Mouse (Mus musculus) G1E (cell line): ENCODE measurements around the gene Ugp2. TPM values are rescaled to one million over a fixed set of nuclear protein-coding genes. Genes with fewer than 3 reads are reported as not detected.

ENCODE experiments used
- ATAC-seq: 2 replicates; pipeline ENCODE4 v1.8.0; 2016; ENCODE audit warnings: mild to moderate bottlenecking; ENCODE audit not compliant: insufficient number of reproducible peaks, poor library complexity, low FRiP score, severe bottlenecking; ENCODE audit errors: extremely low read depth
- DNase-seq: peaks from one replicate; pipeline ENCODE4 v3.0.0; 2012; ENCODE audit warnings: low spot score
- H3K27me3 ChIP-seq: 2 replicates; pipeline ENCODE4 v1.6.1; 2012; ENCODE audit warnings: mild to moderate bottlenecking, low read length, inconsistent platforms; ENCODE audit not compliant: insufficient read depth
- H3K36me3 ChIP-seq: replicated peaks from 2 replicates; pipeline ENCODE3; 2012; ENCODE audit warnings: mild to moderate bottlenecking, inconsistent platforms
- H3K4me1 ChIP-seq: 2 replicates; pipeline ENCODE4 v1.6.1; 2012; ENCODE audit warnings: low read depth, low read length, inconsistent platforms, mixed read lengths; ENCODE audit not compliant: insufficient read depth
- H3K4me3 ChIP-seq: 2 replicates; pipeline ENCODE4 v1.5.1; 2012; ENCODE audit warnings: low read depth, mild to moderate bottlenecking, inconsistent platforms, low read length, moderate library complexity, mixed read lengths
- H3K9me3 ChIP-seq: replicated peaks from 2 replicates; pipeline ENCODE4 v1.6.1; 2012; ENCODE audit warnings: inconsistent platforms
- CTCF ChIP-seq: IDR thresholded peaks from 2 replicates; pipeline ENCODE4 v1.5.1; 2012; ENCODE audit warnings: low read depth, low read length, inconsistent platforms, mixed read lengths
- GATA1 ChIP-seq: IDR thresholded peaks from 2 replicates; pipeline ENCODE4 v1.6.1; 2012; ENCODE audit warnings: borderline replicate concordance, low read length, inconsistent platforms, mixed read lengths
- GATA2 ChIP-seq: IDR thresholded peaks from 2 replicates; pipeline ENCODE4 v1.6.1; 2012; ENCODE audit warnings: low read depth, low read length, inconsistent platforms, borderline replicate concordance
- POLR2AphosphoS5 ChIP-seq: IDR thresholded peaks from 2 replicates; pipeline ENCODE4 v1.6.1; 2012; ENCODE audit warnings: low read depth, low read length, inconsistent platforms; ENCODE audit not compliant: insufficient replicate concordance
- TAL1 ChIP-seq: conservative IDR thresholded peaks from 2 replicates; pipeline ENCODE4 v1.6.1; 2012; ENCODE audit warnings: low read depth, low read length, inconsistent platforms, mixed read lengths
- polyA plus RNA-seq: library from polyadenylated mRNA; stranded (reverse); fragments of >175 nt; gene quantifications from 2 replicates; pipeline ENCODE4 v1.2.3, GENCODE M21; 2012
- total RNA-seq, 2 experiments: library from RNA; stranded (forward) in 1 of 2; stranded (reverse) in 1 of 2; fragments of 200-1000 nt in 1 of 2; fragments of >200 nt in 1 of 2; fragmentation: Nextera tagmentation in 1 of 2; gene quantifications; 2 replicates each; pipeline ENCODE4 v1.2.3; 2014 to 2017

The Ugp2 gene
- total RNA-seq (2014; fragmentation: Nextera tagmentation) (13.1 and 17.7 TPM in 2 replicates), total RNA-seq (2017) (35.7 and 38.4 TPM in 2 replicates), polyA plus RNA-seq (2.4 and 2.5 TPM in 2 replicates)

DNA sequence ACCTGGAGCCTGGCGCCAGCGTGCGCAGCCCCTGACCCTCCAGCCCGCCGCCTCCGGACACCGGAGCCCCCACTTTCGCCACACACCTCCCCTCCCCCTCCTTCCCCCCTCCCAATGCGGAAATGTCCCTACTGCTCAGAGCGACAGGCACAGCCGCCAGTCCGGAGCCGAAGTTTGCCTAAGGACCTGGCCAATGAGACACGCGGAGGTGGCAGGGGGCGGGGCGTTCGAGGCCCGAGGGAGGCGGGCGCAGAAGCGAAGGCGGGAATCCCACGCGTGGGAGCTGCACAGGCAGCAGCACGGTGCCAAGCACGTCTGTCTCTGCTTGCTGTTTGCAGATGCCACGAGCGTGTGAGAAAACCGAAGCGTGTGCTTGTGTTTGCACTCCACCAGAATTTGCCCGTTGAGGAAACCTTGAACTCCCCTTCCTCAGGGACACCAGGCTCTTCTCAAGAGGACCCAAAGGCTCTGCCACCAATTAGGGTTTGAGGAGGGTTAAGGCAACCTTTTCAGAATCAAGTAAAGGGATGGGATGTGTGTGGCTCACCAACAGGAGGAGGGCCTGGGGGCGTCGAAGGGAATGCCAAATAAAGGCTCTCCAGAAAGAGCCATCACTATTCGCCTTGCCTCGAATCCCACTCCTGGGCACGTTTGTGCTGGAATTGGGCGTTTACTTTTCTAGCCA, at the start of gene Ugp2:
Gene Ugp2, minus strand, starts transcription at position 80 of the 685 bp plus-strand sequence.
- H3K36me3 ChIP-seq: no peaks in the 10 kb centered on the region
- peaks cover 7% of the 10 kb centered on the region for H3K27me3 ChIP-seq
- TF ChIP-seq GATA1 (no peak), CTCF (no peak), GATA2 (no peak), TAL1 (no peak), POLR2AphosphoS5 (no peak)
- DNase-seq: peak; percentile 98
- H3K4me3 ChIP-seq: peak within 1 kb of the TSS; percentile 88
- H3K9me3 ChIP-seq: no peaks in the 10 kb centered on the region
- H3K4me1 ChIP-seq: peaks cover 15% of the 10 kb centered on the region
- peak; percentile 95 for ATAC-seq

DNA sequence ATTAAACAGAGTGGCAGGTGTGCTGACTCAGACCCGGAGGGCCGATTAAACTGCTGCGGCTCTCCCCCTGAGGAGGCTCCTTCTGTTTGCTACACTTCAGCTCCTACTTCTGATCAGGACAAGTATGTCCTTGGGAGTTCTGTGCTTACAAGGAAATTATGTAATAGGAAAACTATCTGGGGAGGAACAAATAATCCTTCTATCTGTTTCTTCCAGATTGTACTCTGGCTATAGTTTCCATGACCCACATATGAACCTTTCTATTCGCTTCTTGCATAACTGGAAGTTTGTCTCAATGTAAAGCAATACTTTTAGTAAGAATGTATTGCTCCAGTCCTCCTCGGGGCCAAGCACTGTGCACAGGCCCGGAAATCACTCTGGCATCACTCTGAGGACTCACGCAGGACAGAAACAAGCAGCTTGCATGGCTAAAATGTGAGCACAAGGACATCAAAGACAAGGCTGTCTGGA, 43.9 kb upstream of the Ugp2 start:
- no peak for TF ChIP-seq GATA1
- TF ChIP-seq POLR2AphosphoS5: no peak
- no peak for TF ChIP-seq TAL1
- no peak for TF ChIP-seq CTCF
- TF ChIP-seq GATA2: no peak
- no peaks in the 10 kb centered on the region for H3K9me3 ChIP-seq
- no peak for ATAC-seq
- no peaks in the 10 kb centered on the region for H3K4me1 ChIP-seq
- peaks cover 5% of the 10 kb centered on the region for H3K27me3 ChIP-seq
- H3K4me3 ChIP-seq: no peak overlapping the region
- H3K36me3 ChIP-seq: no peaks in the 10 kb centered on the region
- DNase-seq: no peak

DNA sequence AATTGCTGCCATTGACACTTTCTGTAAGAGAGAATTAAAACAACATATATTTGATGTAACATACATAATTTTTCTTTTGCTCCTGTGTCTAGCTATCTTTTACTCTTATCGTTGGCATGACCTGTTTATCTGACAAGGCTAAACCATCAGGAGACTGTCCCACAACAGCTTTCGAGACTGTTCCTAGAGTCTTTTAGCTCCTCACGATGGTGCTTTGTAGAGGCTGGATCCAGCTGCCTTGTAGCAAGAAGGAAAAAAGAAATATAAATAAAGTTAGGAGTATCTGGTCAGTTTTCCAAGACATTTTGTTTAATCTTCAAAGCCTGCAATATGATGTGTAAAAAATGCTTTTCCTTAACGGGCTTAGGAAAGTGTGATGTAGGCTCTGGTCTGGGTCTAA, 35.7 kb upstream of the Ugp2 start:
- DNase-seq (no peak), ATAC-seq (no peak)
- Histone ChIP-seq H3K36me3 (no peaks in the 10 kb centered on the region), H3K9me3 (no peaks in the 10 kb centered on the region), H3K27me3 (no peaks in the 10 kb centered on the region), H3K4me3 (no peak overlapping the region), H3K4me1 (no peaks in the 10 kb centered on the region)
- TF ChIP-seq GATA1: no peak
- no peak for TF ChIP-seq GATA2
- TF ChIP-seq TAL1: no peak
- TF ChIP-seq CTCF: no peak
- no peak for TF ChIP-seq POLR2AphosphoS5

DNA sequence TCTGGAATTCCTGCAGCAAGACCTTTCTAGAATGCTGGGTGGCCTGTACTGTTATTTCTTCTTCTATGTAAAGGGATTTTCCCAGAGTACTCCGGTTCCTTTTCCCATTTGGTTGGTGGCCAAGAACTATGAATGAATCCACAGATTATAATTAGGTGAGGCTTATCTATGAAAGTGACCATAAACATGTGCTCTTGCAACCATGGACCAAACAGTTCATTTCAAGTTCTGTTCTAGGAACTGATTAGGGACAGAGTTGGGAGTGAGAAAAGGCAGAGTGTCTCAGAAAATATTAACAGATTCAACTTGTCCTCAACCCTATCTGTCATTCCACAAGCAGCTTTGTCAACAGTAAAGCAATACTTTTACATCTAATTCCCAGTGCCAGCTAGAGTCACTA, 35.1 kb upstream of the Ugp2 start:
- ATAC-seq (no peak), DNase-seq (no peak)
- no peaks in the 10 kb centered on the region for H3K4me1 ChIP-seq
- no peak overlapping the region for H3K4me3 ChIP-seq
- H3K27me3 ChIP-seq: no peaks in the 10 kb centered on the region
- TF ChIP-seq GATA2: no peak
- no peak for TF ChIP-seq POLR2AphosphoS5
- no peak for TF ChIP-seq CTCF
- TF ChIP-seq GATA1: no peak
- no peak for TF ChIP-seq TAL1
- H3K9me3 ChIP-seq: no peaks in the 10 kb centered on the region
- no peaks in the 10 kb centered on the region for H3K36me3 ChIP-seq

- no peak overlapping the region for H3K4me3 ChIP-seq
- no peaks in the 10 kb centered on the region for H3K9me3 ChIP-seq
- no peaks in the 10 kb centered on the region for H3K36me3 ChIP-seq
- H3K4me1 ChIP-seq: no peaks in the 10 kb centered on the region
- DNase-seq: no peak
- TF ChIP-seq CTCF (no peak), GATA2 (no peak), POLR2AphosphoS5 (no peak), GATA1 (no peak), TAL1 (no peak)
- no peak for ATAC-seq
- no peaks in the 10 kb centered on the region for H3K27me3 ChIP-seq
Observed at GRCm38 (mm10) chr11:21403877-21404276, 32.9 kb upstream of the Ugp2 start.

DNA sequence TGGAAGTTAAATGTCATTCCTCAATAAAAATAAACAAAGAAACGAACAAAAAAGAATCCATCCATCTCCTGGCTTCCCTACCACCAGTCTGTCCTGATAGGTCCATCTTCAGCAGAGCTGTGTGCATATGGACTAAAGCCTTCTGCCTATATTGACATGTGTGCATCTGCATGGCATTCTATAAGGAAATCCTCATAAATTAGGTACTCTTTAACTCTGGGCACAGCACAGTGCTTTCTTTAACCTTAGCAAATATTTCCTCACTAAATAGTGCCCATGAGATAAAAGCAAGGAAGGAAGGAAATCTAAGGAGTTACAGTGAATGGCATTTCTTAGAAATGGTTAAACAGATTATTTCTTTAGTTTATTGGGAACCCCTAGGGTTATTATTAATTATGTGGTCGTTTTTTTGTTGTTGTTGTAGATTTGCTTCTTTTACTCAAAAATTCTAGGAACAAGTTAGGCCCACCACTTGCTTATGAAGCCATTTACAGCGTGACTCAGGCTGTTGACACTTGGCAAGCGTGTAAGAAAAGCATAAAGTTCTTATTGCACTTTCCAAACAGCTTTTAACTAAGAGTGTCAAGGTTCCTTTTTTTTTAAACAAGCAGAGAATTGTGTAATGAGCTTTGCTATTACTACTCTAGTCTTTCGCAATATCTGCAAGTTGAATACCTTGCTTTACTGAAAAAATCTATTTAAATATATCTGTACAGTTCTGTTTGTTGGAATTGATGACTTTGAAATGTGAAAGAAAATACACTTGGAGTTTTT, 31.7 kb upstream of the Ugp2 start:
- TF ChIP-seq CTCF: no peak
- no peak for TF ChIP-seq POLR2AphosphoS5
- no peak for TF ChIP-seq TAL1
- TF ChIP-seq GATA1: no peak
- no peak for TF ChIP-seq GATA2
- no peaks in the 10 kb centered on the region for H3K27me3 ChIP-seq
- H3K4me3 ChIP-seq: no peak overlapping the region
- H3K9me3 ChIP-seq: no peaks in the 10 kb centered on the region
- ATAC-seq: no peak
- DNase-seq: no peak
- no peaks in the 10 kb centered on the region for H3K36me3 ChIP-seq
- H3K4me1 ChIP-seq: no peaks in the 10 kb centered on the region
